Mouse (Mus musculus) spleen, adult 2 months (tissue): ENCODE results near the gene Spata48.

Source experiments
- CTCF ChIP-seq: fragments of 200-500 bp; IDR thresholded peaks from 2 replicates; pipeline ENCODE4 v1.5.1; 2011; ENCODE audit warnings: mild to moderate bottlenecking, inconsistent platforms; ENCODE audit not compliant: insufficient read depth, insufficient read length, insufficient replicate concordance; ENCODE audit errors: extremely low read depth
- POLR2A ChIP-seq: fragments of 200-500 bp; IDR thresholded peaks from 2 replicates; pipeline ENCODE4 v1.6.1; 2011; ENCODE audit warnings: low read depth, low read length, inconsistent platforms

GRCm38 (mm10) chr11:11506187-11506586 is 44.3 kb downstream of the Spata48 start:
- TF ChIP-seq CTCF: no peak
- no peak for TF ChIP-seq POLR2A
